Mouse (Mus musculus) hindbrain, embryonic 13.5 days (tissue): ENCODE measurements at regions not wholly inside any gene's neighbourhood (a gene's known extent, or its start where the extent isn't known, plus 50 kb on each side); places are given as distances from the start of the nearest gene placed in this dataset.

Experiments used
- ATAC-seq: fragments of 200-750 bp; cut with Nextera tagmentation; 2 replicates; pipeline ENCODE4 v1.8.0; 2017; ENCODE audit warnings: moderate TSS enrichment; ENCODE audit not compliant: low FRiP score
- H3K27ac ChIP-seq: fragments of 300-500 bp; sonication (generic); 2 replicates; pipeline ENCODE4 v1.5.1; 2015; ENCODE audit warnings: inconsistent platforms, mild to moderate bottlenecking, moderate library complexity
- H3K27me3 ChIP-seq: fragments of 300-500 bp; sonication (generic); 2 replicates; pipeline ENCODE4 v1.6.1; 2015; ENCODE audit warnings: mild to moderate bottlenecking, inconsistent platforms
- H3K36me3 ChIP-seq: fragments of 300-500 bp; sonication (generic); 2 replicates; pipeline ENCODE4 v1.6.1; 2015; ENCODE audit warnings: mild to moderate bottlenecking, inconsistent platforms
- H3K4me1 ChIP-seq: fragments of 300-500 bp; sonication (generic); replicated peaks from 2 replicates; pipeline ENCODE4 v1.6.1; 2015; ENCODE audit warnings: inconsistent platforms
- H3K4me2 ChIP-seq: fragments of 300-500 bp; sonication (generic); 2 replicates; pipeline ENCODE4 v1.6.1; 2015; ENCODE audit warnings: inconsistent platforms, mild to moderate bottlenecking, moderate library complexity
- H3K4me3 ChIP-seq: fragments of 300-500 bp; sonication (generic); 2 replicates; pipeline ENCODE4 v1.5.1; 2015; ENCODE audit warnings: mild to moderate bottlenecking, inconsistent platforms
- H3K9ac ChIP-seq: fragments of 300-500 bp; sonication (generic); 2 replicates; pipeline ENCODE4 v1.6.1; 2015; ENCODE audit warnings: mild to moderate bottlenecking, inconsistent platforms
- H3K9me3 ChIP-seq: fragments of 300-500 bp; sonication (generic); 2 replicates; pipeline ENCODE4 v1.6.1; 2016; ENCODE audit warnings: inconsistent platforms
- WGBS: fragments of 180-500 bp; shearing (Covaris S2); methylation state at CpG from one replicate; pipeline ENCODE4 v1.1.7; 2015; 5-methylcytosine and 5-hydroxymethylcytosine counted together

DNA sequence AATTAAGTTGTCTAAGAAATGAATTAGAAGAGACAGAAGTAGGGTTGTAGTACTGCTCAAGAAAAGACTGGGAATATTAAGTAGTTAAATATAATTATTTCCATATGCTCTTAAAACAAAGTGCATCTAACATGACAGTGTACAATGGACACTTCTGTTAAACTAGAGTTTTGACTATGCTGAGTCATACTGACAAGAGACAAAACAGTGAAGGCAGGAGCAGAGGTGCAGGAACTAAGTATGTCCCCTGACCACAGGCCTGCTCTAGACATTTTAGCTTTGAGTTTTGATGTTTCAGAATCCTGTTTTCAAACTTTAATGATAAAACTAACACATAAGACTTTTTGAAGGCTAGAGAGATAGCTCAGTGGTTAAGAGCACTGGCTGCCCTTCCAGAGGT, 123.6 kb downstream of the Mex3b start:
- Histone ChIP-seq H3K9me3 (no peaks in the 10 kb centered on the region), H3K27me3 (no peaks in the 10 kb centered on the region), H3K27ac (no peak overlapping the region), H3K36me3 (no peaks in the 10 kb centered on the region), H3K9ac (no peak overlapping the region), H3K4me3 (no peak overlapping the region), H3K4me1 (no peaks in the 10 kb centered on the region), H3K4me2 (no peak overlapping the region)
- ATAC-seq, result no peak

- Histone ChIP-seq H3K27me3 (no peaks in the 10 kb centered on the region), H3K9me3 (no peaks in the 10 kb centered on the region), H3K9ac (no peak overlapping the region), H3K27ac (no peak overlapping the region), H3K4me2 (no peak overlapping the region), H3K36me3 (no peaks in the 10 kb centered on the region), H3K4me1 (no peaks in the 10 kb centered on the region), H3K4me3 (no peak overlapping the region)
- 88% methylated on average over 5 of the region's 5 CpGs for WGBS
- ATAC-seq, result no peak
Observed at GRCm38 (mm10) chr7:82993136-82993535, 126.0 kb downstream of the Mex3b start.

DNA sequence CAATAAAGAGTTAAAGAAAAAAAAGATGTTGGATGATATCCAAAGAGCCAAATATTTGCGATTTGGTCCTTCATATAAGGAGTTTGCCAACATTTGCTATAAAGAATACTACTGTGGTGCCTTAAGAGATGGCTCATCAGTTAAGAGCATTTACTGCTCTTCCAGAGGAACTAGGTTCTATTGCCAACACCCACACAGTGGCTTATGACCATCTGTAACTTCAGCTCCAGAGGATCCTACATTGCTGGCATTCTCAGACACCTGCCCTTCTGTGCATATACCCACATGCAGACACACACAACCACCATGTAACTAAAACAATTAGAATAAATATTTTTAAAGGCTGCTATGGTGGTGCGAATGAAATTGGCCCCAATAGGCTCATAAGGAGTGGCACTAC, 131.7 kb downstream of the Mex3b start:
- no peak overlapping the region for H3K27ac ChIP-seq
- H3K36me3 ChIP-seq, result no peaks in the 10 kb centered on the region
- ATAC-seq, result no peak
- WGBS, result 97% methylated on average over 2 of the region's 2 CpGs
- H3K9me3 ChIP-seq, result no peaks in the 10 kb centered on the region
- no peak overlapping the region for H3K9ac ChIP-seq
- no peak overlapping the region for H3K4me2 ChIP-seq
- no peaks in the 10 kb centered on the region for H3K4me1 ChIP-seq
- no peaks in the 10 kb centered on the region for H3K27me3 ChIP-seq
- no peak overlapping the region for H3K4me3 ChIP-seq

DNA sequence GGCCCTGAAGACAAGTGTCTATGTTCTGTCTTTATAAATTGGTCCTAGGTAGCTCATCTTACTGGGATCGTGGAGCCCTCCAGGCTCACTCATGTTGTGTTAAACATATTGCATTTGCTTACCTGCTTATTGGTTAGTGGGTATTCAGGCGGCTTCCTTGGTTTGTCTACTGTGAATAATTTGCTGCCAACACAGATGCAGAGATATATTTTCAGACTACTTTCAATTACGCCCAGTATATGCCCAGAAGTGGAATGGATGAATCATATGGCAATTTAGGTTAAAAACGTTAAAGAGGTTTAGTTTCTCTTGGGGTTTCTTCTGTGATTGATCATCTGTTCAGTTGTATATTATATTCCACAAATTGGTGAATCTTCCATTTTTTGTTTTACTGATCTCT, 140.4 kb downstream of the Mex3b start:
- Histone ChIP-seq H3K4me1 (no peaks in the 10 kb centered on the region), H3K36me3 (no peaks in the 10 kb centered on the region), H3K4me2 (no peak overlapping the region), H3K27me3 (no peaks in the 10 kb centered on the region), H3K27ac (no peak overlapping the region), H3K4me3 (no peak overlapping the region), H3K9me3 (no peaks in the 10 kb centered on the region), H3K9ac (no peak overlapping the region)
- ATAC-seq, result no peak
- 90% methylated on average over 4 of the region's 4 CpGs for WGBS

GRCm38 (mm10) chr7:83012145-83012544, 145.0 kb downstream of the Mex3b start:
- Histone ChIP-seq H3K4me1 (peaks cover 12% of the 10 kb centered on the region), H3K4me2 (no peak overlapping the region), H3K9me3 (no peaks in the 10 kb centered on the region), H3K36me3 (no peaks in the 10 kb centered on the region), H3K27ac (no peak overlapping the region), H3K4me3 (no peak overlapping the region), H3K9ac (no peak overlapping the region), H3K27me3 (no peaks in the 10 kb centered on the region)
- ATAC-seq, result no peak
- WGBS, result 84% methylated on average over 2 of the region's 2 CpGs

- Histone ChIP-seq H3K9ac (0 out of 2 replicates have a peak overlapping the region, but pooled peaks have one; percentile 10), H3K4me1 (peaks cover 12% of the 10 kb centered on the region), H3K27me3 (no peaks in the 10 kb centered on the region), H3K9me3 (no peaks in the 10 kb centered on the region), H3K27ac (peak overlapping the region; percentile 40), H3K4me2 (no peak overlapping the region), H3K36me3 (no peaks in the 10 kb centered on the region), H3K4me3 (no peak overlapping the region)
- WGBS, result 16% methylated on average over 7 of the region's 7 CpGs
- no peak for ATAC-seq
Observed at GRCm38 (mm10) chr7:83014725-83015690, 147.9 kb downstream of the Mex3b start.

GRCm38 (mm10) chr7:83015756-83016155, 148.6 kb downstream of the Mex3b start:
- H3K27me3 ChIP-seq, result no peaks in the 10 kb centered on the region
- no peak overlapping the region for H3K9ac ChIP-seq
- peaks cover 12% of the 10 kb centered on the region for H3K4me1 ChIP-seq
- no peaks in the 10 kb centered on the region for H3K9me3 ChIP-seq
- no peak overlapping the region for H3K4me2 ChIP-seq
- no peak overlapping the region for H3K4me3 ChIP-seq
- H3K36me3 ChIP-seq, result no peaks in the 10 kb centered on the region
- WGBS, result 16% methylated on average over 4 of the region's 4 CpGs
- peak overlapping the region; percentile 40; the same call in 1 of the 2 replicates for H3K27ac ChIP-seq
- ATAC-seq, result no peak

DNA sequence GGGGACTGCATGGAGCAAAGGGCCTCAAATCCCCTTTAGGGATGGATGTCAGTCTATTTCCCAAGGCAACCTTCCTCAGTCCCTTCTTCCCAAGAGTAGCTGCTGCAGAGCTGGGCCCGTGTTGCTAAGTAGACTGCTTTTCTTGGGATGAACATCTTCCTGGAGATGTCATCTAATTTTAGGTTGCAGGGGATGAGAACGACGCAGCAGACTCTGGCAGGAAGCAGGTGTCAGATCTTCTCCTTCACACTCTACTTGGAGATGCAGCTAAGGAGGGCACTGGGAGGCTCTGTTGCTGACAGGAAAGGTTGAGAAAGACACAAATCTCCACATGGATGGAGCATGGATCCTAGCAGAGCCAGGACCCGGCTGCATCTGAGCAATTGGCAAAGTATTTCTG, 149.4 kb downstream of the Mex3b start:
- no peak for ATAC-seq
- 76% methylated on average over 4 of the region's 4 CpGs for WGBS
- Histone ChIP-seq H3K27me3 (no peaks in the 10 kb centered on the region), H3K4me2 (no peak overlapping the region), H3K4me1 (peaks cover 12% of the 10 kb centered on the region), H3K36me3 (no peaks in the 10 kb centered on the region), H3K9me3 (no peaks in the 10 kb centered on the region), H3K9ac (no peak overlapping the region), H3K27ac (no peak overlapping the region), H3K4me3 (no peak overlapping the region)

DNA sequence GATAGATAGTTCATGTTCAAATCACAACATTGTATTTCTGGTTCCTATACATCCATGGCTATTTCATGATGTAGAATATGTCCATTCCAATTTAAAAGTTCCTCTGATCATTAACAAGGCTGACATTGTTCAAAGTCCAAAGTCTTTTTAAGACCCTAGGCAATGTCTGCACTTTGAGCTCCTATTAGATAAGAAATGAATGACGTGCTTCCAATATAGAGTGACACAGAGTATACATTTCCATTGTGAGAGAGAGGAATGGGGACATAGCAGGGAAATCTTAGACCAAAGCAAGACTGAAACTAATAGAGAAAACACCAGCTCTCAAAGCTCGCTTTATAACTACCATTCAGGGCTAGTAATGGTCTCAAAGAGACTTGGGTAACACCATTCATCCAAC, 153.5 kb downstream of the Mex3b start:
- no peak overlapping the region for H3K27ac ChIP-seq
- H3K4me1 ChIP-seq, result peaks cover 3% of the 10 kb centered on the region; the same call in 1 of the 2 replicates
- H3K4me3 ChIP-seq, result no peak overlapping the region
- H3K4me2 ChIP-seq, result no peak overlapping the region
- H3K9ac ChIP-seq, result no peak overlapping the region
- H3K27me3 ChIP-seq, result no peaks in the 10 kb centered on the region
- WGBS, result 93% methylated on average over 2 of the region's 2 CpGs
- ATAC-seq, result no peak
- no peaks in the 10 kb centered on the region for H3K9me3 ChIP-seq
- H3K36me3 ChIP-seq, result no peaks in the 10 kb centered on the region

DNA sequence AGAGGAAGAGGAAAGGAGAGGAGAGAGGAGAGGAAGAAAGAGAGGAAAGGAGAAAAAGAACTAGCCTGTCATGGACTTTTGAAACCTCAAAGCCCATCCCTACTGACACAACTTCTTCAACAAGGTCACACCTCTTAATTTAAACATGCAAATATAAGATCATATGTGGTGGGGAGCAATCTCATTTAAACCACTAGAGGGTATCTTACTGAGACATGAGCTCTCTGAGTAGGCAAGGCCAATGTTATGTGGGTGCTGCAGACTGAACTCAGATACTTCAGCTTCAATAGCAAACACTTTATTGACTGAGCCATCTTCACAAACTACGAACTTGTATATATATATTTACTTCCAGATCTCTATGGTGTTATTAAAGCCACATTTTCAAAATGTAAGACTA, 156.9 kb downstream of the Mex3b start:
- Histone ChIP-seq H3K9ac (no peak overlapping the region), H3K4me3 (no peak overlapping the region), H3K4me2 (no peak overlapping the region), H3K27me3 (no peaks in the 10 kb centered on the region), H3K4me1 (no peaks in the 10 kb centered on the region), H3K27ac (no peak overlapping the region), H3K36me3 (no peaks in the 10 kb centered on the region), H3K9me3 (no peaks in the 10 kb centered on the region)
- 98% methylated on average over 1 of the region's 1 CpGs for WGBS
- ATAC-seq, result no peak

GRCm38 (mm10) chr7:83031101-83031500, 164.0 kb downstream of the Mex3b start:
- Histone ChIP-seq H3K9me3 (no peaks in the 10 kb centered on the region), H3K9ac (no peak overlapping the region), H3K36me3 (no peaks in the 10 kb centered on the region), H3K27ac (no peak overlapping the region), H3K4me2 (no peak overlapping the region), H3K4me1 (peaks cover 8% of the 10 kb centered on the region; the same call in 1 of the 2 replicates), H3K27me3 (no peaks in the 10 kb centered on the region), H3K4me3 (no peak overlapping the region)
- 72% methylated on average over 2 of the region's 2 CpGs for WGBS
- ATAC-seq, result no peak

GRCm38 (mm10) chr7:83032025-83032424, 164.9 kb downstream of the Mex3b start:
- no peaks in the 10 kb centered on the region for H3K9me3 ChIP-seq
- ATAC-seq, result no peak
- H3K9ac ChIP-seq, result no peak overlapping the region
- WGBS, result 89% methylated on average over 1 of the region's 1 CpGs
- no peak overlapping the region for H3K4me2 ChIP-seq
- H3K4me1 ChIP-seq, result peaks cover 10% of the 10 kb centered on the region; the same call in 1 of the 2 replicates
- H3K36me3 ChIP-seq, result no peaks in the 10 kb centered on the region
- H3K27ac ChIP-seq, result no peak overlapping the region
- no peak overlapping the region for H3K4me3 ChIP-seq
- H3K27me3 ChIP-seq, result no peaks in the 10 kb centered on the region

DNA sequence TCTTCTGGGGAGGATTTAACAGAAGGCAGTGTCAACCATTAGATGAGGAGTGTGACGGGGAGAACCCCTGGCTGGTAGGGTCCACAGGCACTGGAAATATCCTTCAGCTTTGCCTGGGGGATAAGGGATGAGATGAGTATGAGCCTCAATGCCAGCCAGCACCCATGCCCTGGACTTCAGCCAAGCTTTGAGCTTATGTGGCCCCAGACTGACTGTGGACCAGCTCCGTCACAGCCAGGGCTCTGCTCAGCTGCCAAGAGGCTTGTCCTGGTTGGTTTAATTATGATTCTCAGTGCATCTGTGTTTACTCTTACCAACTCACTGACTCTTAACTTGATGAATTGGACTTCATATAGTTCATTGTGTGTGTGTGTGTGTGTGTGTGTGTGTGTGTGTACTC, 165.8 kb downstream of the Mex3b start:
- no peak overlapping the region for H3K27ac ChIP-seq

More for the DNA sequence above, 165.8 kb downstream of the Mex3b start:
- peaks cover 13% of the 10 kb centered on the region; the same call in 1 of the 2 replicates for H3K4me1 ChIP-seq
- WGBS, result 97% methylated on average over 2 of the region's 2 CpGs
- no peaks in the 10 kb centered on the region for H3K9me3 ChIP-seq
- H3K9ac ChIP-seq, result no peak overlapping the region
- no peaks in the 10 kb centered on the region for H3K36me3 ChIP-seq
- H3K4me3 ChIP-seq, result no peak overlapping the region
- H3K27me3 ChIP-seq, result no peaks in the 10 kb centered on the region
- ATAC-seq, result no peak
- no peak overlapping the region for H3K4me2 ChIP-seq
